Mouse (Mus musculus): ENCODE data around the gene Pdik1l. TPM values are rescaled to one million over a fixed set of nuclear protein-coding genes. Genes with fewer than 3 reads are reported as not detected.

The Pdik1l gene
- polyA plus RNA-seq, 1 experiment from 2014 or later = 34.8 TPM

DNA sequence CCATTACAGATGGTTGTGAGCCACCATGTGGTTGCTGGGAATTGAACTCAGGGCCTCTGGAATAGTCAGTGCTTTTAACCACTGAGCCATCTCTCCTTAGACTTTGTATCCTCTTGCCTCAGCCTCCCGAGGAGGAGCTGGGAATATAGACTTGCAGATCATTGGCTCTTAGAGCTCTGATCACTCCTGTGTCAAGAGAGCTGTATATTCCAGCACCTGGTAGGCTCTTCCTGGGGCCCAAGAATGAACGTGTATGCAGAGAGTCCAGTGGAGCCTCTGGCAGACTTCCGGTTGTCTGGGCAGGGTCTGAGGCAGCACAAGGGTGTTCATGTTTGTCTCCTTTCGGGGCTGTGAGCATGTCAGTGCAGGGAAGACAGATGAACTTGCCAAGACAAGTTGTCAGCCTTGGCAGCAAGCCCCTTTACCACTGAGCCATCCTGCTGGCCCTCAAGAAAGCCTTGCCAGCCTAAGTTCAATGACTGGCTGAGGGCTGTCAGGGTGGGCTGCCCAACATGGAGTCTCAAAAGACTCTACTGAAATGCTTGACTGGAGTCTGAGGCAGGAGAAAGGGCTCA, 26.5 kb upstream of the Pdik1l start:
- no peak overlapping the region for H3K9ac ChIP-seq
- ATAC-seq (ENCODE audit: low FRiP score) = no peak

DNA sequence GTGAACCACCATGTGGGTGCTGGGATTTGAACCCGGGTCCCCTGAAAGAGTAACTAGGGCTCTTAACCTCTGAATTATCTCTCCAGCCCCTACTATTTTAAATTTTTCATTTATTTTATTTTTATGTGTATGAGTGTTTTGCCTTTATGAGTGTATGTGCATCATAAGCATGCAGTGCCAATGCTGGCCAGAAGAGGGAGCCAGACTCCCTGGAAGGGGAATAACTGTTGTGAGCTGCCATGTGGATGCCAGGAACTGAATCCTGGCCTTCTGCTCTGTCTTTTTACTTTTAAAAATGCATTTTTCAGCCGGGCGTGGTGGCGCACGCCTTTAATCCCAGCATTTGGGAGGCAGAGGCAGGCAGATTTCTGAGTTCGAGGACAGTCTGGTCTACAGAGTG, 25.2 kb upstream of the Pdik1l start:
- Histone ChIP-seq H3K36me3 (replicated peaks) (no peaks in the 10 kb centered on the region), H3K4me2 (no peak overlapping the region), H3K9me3 (0 out of 2 replicates have a peak, but pooled peaks cover 4% of the 10 kb centered on the region), H3K27ac (no peak overlapping the region), H3K4me1 (peaks cover under 1% of the 10 kb centered on the region; the same call in 1 of the 2 replicates), H3K27me3 (no peaks in the 10 kb centered on the region), H3K4me3 (replicated peaks) (no peak overlapping the region), H3K9ac (no peak overlapping the region)
- WGBS = 98% methylated on average over 6 of the region's 6 CpGs
- no peak for ATAC-seq (ENCODE audit: low FRiP score)

More for the DNA sequence above, 26.5 kb upstream of the Pdik1l start:
- Histone ChIP-seq H3K9me3 (0 out of 2 replicates have a peak, but pooled peaks cover 4% of the 10 kb centered on the region), H3K4me2 (no peak overlapping the region), H3K4me3 (replicated peaks) (no peak overlapping the region), H3K36me3 (replicated peaks) (no peaks in the 10 kb centered on the region), H3K27ac (no peak overlapping the region), H3K27me3 (0 out of 2 replicates have a peak, but pooled peaks cover 3% of the 10 kb centered on the region), H3K4me1 (no peaks in the 10 kb centered on the region; the same call in 1 of the 2 replicates)
- 78% methylated on average over 4 of the region's 4 CpGs for WGBS

DNA sequence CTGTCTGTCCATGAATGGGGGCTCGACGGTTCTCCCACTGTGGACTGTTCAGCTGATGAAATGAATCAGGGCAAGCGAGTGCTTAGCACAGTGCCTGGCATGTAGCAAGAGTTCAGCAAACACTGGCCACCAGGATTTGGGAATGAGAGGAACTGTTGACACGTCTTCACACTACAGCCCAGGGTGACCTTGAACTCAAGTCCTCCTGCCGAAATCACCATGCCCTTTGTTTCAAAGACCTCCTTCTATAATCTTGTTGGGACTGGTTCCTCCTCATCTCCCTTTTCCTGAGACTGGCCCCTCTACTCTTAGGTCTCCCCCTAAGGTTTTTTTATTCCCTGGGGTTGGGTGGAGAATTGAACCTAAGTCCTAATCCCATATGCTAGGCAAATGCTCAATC, 24.6 kb upstream of the Pdik1l start:
- WGBS = 93% methylated on average over 5 of the region's 5 CpGs
- Histone ChIP-seq H3K4me2 (no peak overlapping the region), H3K27me3 (no peaks in the 10 kb centered on the region), H3K27ac (no peak overlapping the region), H3K9ac (no peak overlapping the region), H3K4me3 (replicated peaks) (no peak overlapping the region), H3K4me1 (peaks cover 6% of the 10 kb centered on the region), H3K9me3 (0 out of 2 replicates have a peak, but pooled peaks cover 4% of the 10 kb centered on the region), H3K36me3 (replicated peaks) (no peaks in the 10 kb centered on the region)
- ATAC-seq (ENCODE audit: low FRiP score) = no peak

DNA sequence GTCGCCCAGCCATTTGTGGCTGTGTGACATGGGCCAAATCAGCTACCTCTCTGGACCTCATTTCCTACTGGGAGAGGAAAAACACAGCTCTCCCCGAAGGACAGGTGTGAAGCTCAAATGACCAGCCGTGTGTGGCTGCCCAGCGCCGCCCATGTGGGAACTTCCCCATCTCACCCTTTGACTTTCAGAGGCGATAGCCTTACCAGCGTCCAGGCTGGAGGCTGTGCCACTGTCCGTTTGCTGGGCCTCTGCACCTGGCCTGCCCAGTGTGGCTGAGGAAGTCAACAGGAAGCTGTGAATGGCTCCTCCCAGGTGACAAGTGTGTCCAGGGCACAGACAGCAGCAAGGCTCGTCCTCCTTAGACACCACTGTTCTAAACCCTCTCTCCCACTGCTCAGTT, 24.1 kb upstream of the Pdik1l start:
- ATAC-seq (ENCODE audit: low FRiP score) = no peak
- Histone ChIP-seq H3K4me2 (no peak overlapping the region), H3K4me1 (peaks cover 10% of the 10 kb centered on the region), H3K27me3 (no peaks in the 10 kb centered on the region), H3K36me3 (replicated peaks) (no peaks in the 10 kb centered on the region), H3K9me3 (0 out of 2 replicates have a peak, but pooled peaks cover 4% of the 10 kb centered on the region), H3K27ac (no peak overlapping the region), H3K4me3 (replicated peaks) (no peak overlapping the region), H3K9ac (no peak overlapping the region)
- WGBS = 89% methylated on average over 9 of the region's 9 CpGs

DNA sequence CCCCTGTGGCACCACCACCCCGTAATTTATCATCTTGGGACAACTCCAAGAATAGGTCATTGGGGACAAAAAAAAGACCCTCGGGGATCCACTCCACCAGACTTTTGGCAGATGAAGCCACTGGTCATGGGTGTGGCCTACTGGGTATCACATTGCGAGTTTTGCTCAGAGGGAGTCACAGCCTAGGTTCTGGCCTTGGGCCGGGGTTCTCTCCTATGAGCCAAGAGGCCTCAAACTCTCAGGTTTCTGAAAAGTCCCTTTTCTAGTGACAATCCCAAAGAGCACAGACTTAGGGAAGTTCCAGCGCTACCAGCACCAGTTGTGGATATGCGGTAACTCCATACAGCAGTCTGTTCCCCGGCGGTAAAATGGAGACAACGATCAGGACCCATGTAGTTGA, 23.0 kb upstream of the Pdik1l start:
- Histone ChIP-seq H3K27me3 (no peaks in the 10 kb centered on the region), H3K9ac (no peak overlapping the region), H3K4me2 (no peak overlapping the region), H3K9me3 (0 out of 2 replicates have a peak, but pooled peaks cover 4% of the 10 kb centered on the region), H3K36me3 (replicated peaks) (no peaks in the 10 kb centered on the region), H3K4me3 (replicated peaks) (no peak overlapping the region), H3K27ac (no peak overlapping the region), H3K4me1 (peaks cover 10% of the 10 kb centered on the region)
- WGBS = 93% methylated on average over 9 of the region's 9 CpGs
- no peak for ATAC-seq (ENCODE audit: low FRiP score)

DNA sequence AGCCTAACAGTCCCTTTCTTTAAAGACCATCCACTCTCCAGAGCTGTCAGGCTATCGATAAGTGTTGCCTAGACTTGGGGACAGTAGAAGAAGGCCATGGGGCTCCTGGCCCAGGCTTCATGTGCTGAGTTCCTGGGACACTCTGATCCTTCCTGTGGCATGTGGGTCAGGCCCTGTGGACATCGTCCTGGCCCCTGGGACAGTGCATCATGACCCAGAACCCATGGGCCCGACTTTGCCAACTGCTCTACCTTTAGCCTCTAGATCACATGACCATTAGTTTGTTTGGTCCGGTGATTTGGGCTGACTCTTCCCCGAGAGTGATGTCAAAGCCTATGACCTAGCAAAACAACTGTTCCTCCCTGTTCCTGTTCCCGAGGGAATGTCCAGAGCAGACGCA, 22.4 kb upstream of the Pdik1l start:
- H3K4me2 ChIP-seq = no peak overlapping the region
- no peaks in the 10 kb centered on the region for H3K27me3 ChIP-seq
- 90% methylated on average over 7 of the region's 7 CpGs for WGBS
- H3K27ac ChIP-seq = no peak overlapping the region
- H3K9me3 ChIP-seq = 0 out of 2 replicates have a peak, but pooled peaks cover 4% of the 10 kb centered on the region
- H3K4me3 ChIP-seq (replicated peaks) = no peak overlapping the region
- H3K4me1 ChIP-seq = peaks cover 10% of the 10 kb centered on the region
- no peak for ATAC-seq (ENCODE audit: low FRiP score)
- no peaks in the 10 kb centered on the region for H3K36me3 ChIP-seq (replicated peaks)
- no peak overlapping the region for H3K9ac ChIP-seq

DNA sequence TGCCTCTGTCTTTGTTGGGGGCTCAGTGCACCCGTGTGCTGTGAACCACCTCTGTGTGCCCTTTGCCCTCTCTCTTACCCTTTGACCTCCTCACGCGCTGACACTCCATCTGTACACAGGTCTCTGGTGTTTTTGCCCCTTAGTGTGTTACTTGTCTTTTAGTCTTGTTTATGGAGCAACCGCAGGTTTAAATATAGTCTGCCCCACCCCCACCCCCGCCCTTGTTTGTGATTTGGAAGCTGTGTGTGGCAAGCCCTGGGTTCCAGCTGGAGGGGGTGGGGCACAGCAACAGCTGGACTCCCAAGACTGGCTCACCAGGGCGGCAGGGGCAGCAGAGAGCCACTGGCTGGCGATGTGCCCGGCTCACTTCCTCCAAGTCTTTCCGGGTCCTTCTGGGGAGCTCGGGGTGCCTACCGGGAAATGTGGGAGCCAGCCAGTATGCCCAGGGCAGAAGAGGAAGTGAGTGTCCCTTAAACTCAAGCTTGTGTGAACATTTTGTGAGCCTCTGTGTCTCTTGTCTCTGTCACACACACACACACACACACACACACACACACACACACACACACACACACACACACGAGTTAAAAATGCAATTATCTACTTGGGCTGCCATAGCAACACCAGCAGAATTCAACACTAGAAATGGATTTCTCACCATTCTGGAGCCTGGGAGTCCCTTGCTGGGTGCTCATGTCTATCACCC, 19.8 kb upstream of the Pdik1l start:
- H3K27ac ChIP-seq = no peak overlapping the region
- H3K36me3 ChIP-seq (replicated peaks) = no peaks in the 10 kb centered on the region
- peaks cover 10% of the 10 kb centered on the region for H3K4me1 ChIP-seq
- WGBS = 25% methylated on average over 12 of the region's 12 CpGs
- H3K27me3 ChIP-seq = no peaks in the 10 kb centered on the region
- H3K4me2 ChIP-seq = 0 out of 2 replicates have a peak overlapping the region, but pooled peaks have one; percentile 19
- no peaks in the 10 kb centered on the region for H3K9me3 ChIP-seq
- no peak overlapping the region for H3K9ac ChIP-seq
- H3K4me3 ChIP-seq (replicated peaks) = no peak overlapping the region
- no peak for ATAC-seq (ENCODE audit: low FRiP score)

DNA sequence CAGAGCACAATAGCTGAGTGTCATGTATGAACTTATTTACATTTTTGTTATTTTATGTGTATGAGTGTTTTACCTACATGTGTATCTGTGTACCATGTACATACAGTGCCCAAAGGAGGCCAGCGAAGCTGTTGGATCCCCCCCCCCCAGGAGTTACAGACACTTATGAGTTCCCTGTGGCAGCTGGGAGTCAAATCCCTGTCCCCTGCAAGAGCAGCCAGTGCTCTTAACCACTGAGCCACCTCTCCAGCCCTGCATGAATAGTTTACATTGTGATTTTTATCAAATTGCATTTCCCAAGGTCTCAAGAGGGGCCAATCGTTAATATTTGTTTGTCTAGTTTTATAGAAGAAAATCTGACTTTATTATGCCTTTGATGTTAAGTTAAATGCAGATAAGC, 19.3 kb upstream of the Pdik1l start:
- Histone ChIP-seq H3K4me3 (replicated peaks) (no peak overlapping the region), H3K36me3 (replicated peaks) (no peaks in the 10 kb centered on the region), H3K27me3 (no peaks in the 10 kb centered on the region), H3K4me1 (peaks cover 10% of the 10 kb centered on the region), H3K27ac (no peak overlapping the region), H3K4me2 (no peak overlapping the region), H3K9ac (no peak overlapping the region), H3K9me3 (no peaks in the 10 kb centered on the region)
- WGBS = 79% methylated on average over 2 of the region's 2 CpGs
- ATAC-seq (ENCODE audit: low FRiP score) = no peak

DNA sequence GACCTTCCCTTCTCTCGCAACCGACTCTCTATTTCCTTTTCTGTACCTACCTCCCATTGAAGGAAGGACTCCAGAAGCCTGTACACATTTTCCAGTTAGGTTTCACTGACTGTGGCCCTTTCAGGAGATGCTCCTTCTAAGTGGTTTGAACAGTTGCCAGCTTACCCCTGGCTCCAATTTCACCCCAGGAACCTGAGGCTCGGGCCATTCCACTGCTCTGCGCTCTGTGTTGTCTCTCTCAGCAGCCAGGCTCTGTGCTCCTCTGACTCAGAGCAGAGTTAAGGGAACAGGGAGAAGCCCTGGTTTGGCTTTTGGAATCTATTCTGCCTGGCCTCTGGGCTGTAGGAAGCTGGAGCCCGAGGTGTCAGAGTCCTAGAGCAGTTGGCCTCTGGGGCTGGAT, 14.4 kb upstream of the Pdik1l start:
- ATAC-seq (ENCODE audit: low FRiP score) = no peak
- H3K9me3 ChIP-seq = no peaks in the 10 kb centered on the region
- H3K4me3 ChIP-seq (replicated peaks) = no peak overlapping the region
- H3K27me3 ChIP-seq = no peaks in the 10 kb centered on the region
- no peaks in the 10 kb centered on the region for H3K36me3 ChIP-seq (replicated peaks)
- no peak overlapping the region for H3K9ac ChIP-seq
- peaks cover 1% of the 10 kb centered on the region for H3K4me1 ChIP-seq
- H3K27ac ChIP-seq = no peak overlapping the region
- WGBS = 86% methylated on average over 5 of the region's 5 CpGs
- H3K4me2 ChIP-seq = no peak overlapping the region

DNA sequence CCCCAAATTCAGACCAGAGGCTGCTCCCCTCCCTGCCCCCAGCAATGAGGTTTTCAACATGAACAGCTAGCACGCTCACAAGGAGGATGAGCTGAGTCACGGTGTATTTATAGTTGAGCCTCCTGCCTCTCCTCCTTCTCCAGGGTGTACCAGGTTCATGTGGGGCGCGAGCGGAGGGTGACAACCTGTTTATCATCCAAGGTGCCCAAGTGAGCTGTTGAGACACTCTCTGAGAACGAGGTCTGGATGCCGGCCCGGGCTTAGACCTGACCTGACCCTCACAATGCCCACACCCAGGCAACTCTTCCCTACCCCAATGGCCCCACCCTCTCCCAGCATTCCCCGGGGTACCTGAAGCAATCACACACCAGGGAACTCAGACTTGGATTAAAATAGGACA, 12.6 kb upstream of the Pdik1l start:
- Histone ChIP-seq H3K27ac (no peak overlapping the region), H3K9me3 (no peaks in the 10 kb centered on the region; the same call in 1 of the 2 replicates), H3K9ac (no peak overlapping the region), H3K27me3 (0 out of 2 replicates have a peak, but pooled peaks cover 2% of the 10 kb centered on the region), H3K4me1 (no peaks in the 10 kb centered on the region), H3K4me3 (replicated peaks) (no peak overlapping the region), H3K4me2 (no peak overlapping the region), H3K36me3 (replicated peaks) (no peaks in the 10 kb centered on the region)
- no peak for ATAC-seq (ENCODE audit: low FRiP score)
- WGBS = 83% methylated on average over 9 of the region's 9 CpGs

DNA sequence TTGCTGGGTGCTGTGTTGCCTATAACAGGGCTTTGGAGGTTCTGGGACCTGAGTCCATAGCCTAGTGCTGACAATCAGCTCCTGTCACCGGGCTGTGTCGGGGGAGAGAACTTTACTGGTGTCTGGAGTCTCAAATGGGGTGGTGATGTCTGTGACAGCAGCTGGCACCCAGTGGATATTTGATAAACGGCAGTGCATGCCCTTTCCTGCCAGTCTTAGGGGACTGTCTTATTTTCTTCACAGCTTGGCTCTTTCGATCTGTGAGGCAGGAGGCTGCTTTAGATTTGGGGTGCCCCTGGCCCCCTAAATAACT, 11.8 kb upstream of the Pdik1l start:
- Histone ChIP-seq H3K9me3 (no peaks in the 10 kb centered on the region; the same call in 1 of the 2 replicates), H3K9ac (no peak overlapping the region), H3K27me3 (0 out of 2 replicates have a peak, but pooled peaks cover 4% of the 10 kb centered on the region), H3K27ac (no peak overlapping the region), H3K36me3 (replicated peaks) (no peaks in the 10 kb centered on the region), H3K4me2 (no peak overlapping the region), H3K4me3 (replicated peaks) (no peak overlapping the region), H3K4me1 (no peaks in the 10 kb centered on the region)
- 78% methylated on average over 4 of the region's 4 CpGs for WGBS
- ATAC-seq (ENCODE audit: low FRiP score) = no peak

DNA sequence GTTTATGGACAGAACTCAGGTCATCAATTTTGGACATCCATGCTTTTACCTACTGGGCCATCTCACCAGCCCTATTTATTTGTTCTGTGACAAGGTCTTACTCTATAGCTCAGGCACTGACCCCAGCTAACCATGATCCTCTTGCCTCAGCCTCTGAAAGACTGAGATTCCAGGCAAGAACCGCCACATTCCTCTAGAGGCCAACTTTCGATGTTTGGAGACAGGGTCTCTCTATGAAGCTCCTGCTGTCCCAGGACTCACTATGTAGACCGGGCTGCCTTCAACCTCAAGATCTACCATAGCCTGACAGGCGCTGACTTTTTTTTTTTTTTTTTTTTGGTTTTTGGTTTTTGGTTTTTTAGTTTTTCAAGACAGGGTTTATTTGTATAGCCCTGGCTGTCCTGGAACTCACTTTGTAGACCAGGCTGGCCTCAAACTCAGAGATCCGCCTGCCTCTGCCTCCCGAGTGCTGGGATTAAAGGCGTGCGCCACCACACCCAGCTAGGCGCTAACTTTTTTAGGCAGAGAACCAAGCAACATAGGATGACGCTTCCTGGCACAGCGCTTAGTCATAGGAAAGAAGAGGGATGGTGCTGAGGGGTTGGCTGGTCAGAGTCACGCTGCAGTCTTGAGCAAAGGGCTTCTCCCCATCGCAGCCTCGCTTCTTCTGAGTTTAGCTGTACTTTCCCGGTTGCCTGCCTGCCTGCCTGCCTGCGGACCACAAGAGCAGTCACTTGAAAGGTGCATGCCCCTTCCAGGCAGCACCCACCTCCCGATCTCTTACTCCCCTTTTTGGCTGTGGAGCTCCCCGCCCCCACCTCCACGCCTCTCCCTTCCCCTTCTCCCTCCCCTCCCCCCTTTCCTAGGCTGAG, 11.2 kb upstream of the Pdik1l start:
- no peak for ATAC-seq (ENCODE audit: low FRiP score)
- H3K4me2 ChIP-seq = no peak overlapping the region
- WGBS = 77% methylated on average over 19 of the region's 19 CpGs
- no peaks in the 10 kb centered on the region for H3K36me3 ChIP-seq (replicated peaks)
- H3K27ac ChIP-seq = no peak overlapping the region
- no peaks in the 10 kb centered on the region; the same call in 1 of the 2 replicates for H3K9me3 ChIP-seq
- no peaks in the 10 kb centered on the region for H3K4me1 ChIP-seq
- H3K9ac ChIP-seq = no peak overlapping the region
- H3K27me3 ChIP-seq = peaks cover 8% of the 10 kb centered on the region; the same call in 1 of the 2 replicates
- no peak overlapping the region for H3K4me3 ChIP-seq (replicated peaks)

All from forebrain, embryonic 12.5 days (tissue).